Mouse (Mus musculus) hindbrain, embryonic 14.5 days (tissue): Measurements from ENCODE around the gene Kpnb1. TPM values are rescaled to one million over a fixed set of nuclear protein-coding genes. Genes with fewer than 3 reads are reported as not detected.

Experiments
- ATAC-seq: fragments of 200-750 bp; cut with Nextera tagmentation; 2 replicates; pipeline ENCODE4 v1.8.0; 2017; ENCODE audit warnings: moderate number of reproducible peaks, mild to moderate bottlenecking, moderate TSS enrichment, moderate library complexity; ENCODE audit not compliant: low FRiP score
- DNase-seq: peaks from one replicate; pipeline ENCODE4 v3.0.0-alpha.2; 2015; ENCODE audit warnings: low spot score
- H3K27ac ChIP-seq: fragments of 300-500 bp; sonication (generic); 2 replicates; pipeline ENCODE4 v1.5.1; 2014; ENCODE audit warnings: mild to moderate bottlenecking, moderate library complexity
- H3K27me3 ChIP-seq: fragments of 300-500 bp; sonication (generic); 2 replicates; pipeline ENCODE4 v1.6.1; 2014; ENCODE audit warnings: mild to moderate bottlenecking, low read length, mixed read lengths; ENCODE audit not compliant: control insufficient read depth, insufficient read depth
- H3K36me3 ChIP-seq: fragments of 300-500 bp; sonication (generic); replicated peaks from 2 replicates; pipeline ENCODE4 v1.6.1; 2014; ENCODE audit not compliant: control insufficient read depth, insufficient read depth
- H3K4me1 ChIP-seq: fragments of 300-500 bp; sonication (generic); replicated peaks from 2 replicates; pipeline ENCODE4 v1.6.1; 2014; ENCODE audit warnings: antibody characterized with exemption, low read length, mixed read lengths; ENCODE audit not compliant: control insufficient read depth, insufficient read depth
- H3K4me2 ChIP-seq: fragments of 300-500 bp; sonication (generic); replicated peaks from 2 replicates; pipeline ENCODE4 v1.6.1; 2014; ENCODE audit warnings: mild to moderate bottlenecking, moderate library complexity
- H3K4me3 ChIP-seq: fragments of 300-500 bp; sonication (generic); replicated peaks from 2 replicates; pipeline ENCODE4 v1.5.1; 2014; ENCODE audit warnings: mild to moderate bottlenecking, low read length
- H3K9ac ChIP-seq: fragments of 300-500 bp; sonication (generic); 2 replicates; pipeline ENCODE4 v1.6.1; 2014
- H3K9me3 ChIP-seq: fragments of 300-500 bp; sonication (generic); 2 replicates; pipeline ENCODE4 v1.6.1; 2016; ENCODE audit warnings: low read length; ENCODE audit not compliant: control insufficient read depth
- WGBS: fragments of 180-500 bp; shearing (Covaris S2); extraction: QIAGEN DNeasy Blood & Tissue Kit; methylation state at CpG from one replicate; pipeline ENCODE4 v1.1.7; 2014; 5-methylcytosine and 5-hydroxymethylcytosine counted together
- polyA plus RNA-seq: library from polyadenylated mRNA; unstranded; fragments of >200 nt; fragmentation: Nextera tagmentation; extraction: Ambion mirVana; gene quantifications from 2 replicates; pipeline ENCODE4 v1.2.1, GENCODE M21; 2014

The Kpnb1 gene
- 35.3 and 44.2 TPM in 2 replicates for polyA plus RNA-seq

GRCm38 (mm10) chr11:97187764-97188642, at the start of gene Kpnb1:
Gene Kpnb1 (minus strand): TSS chr11:97187881.
- Histone ChIP-seq H3K4me2 (peak within 1 kb of the TSS; percentile 83), H3K27ac (peak within 1 kb of the TSS; percentile 97), H3K36me3 (peaks cover 32% of the 10 kb centered on the region), H3K27me3 (no peaks in the 10 kb centered on the region), H3K4me3 (peak within 1 kb of the TSS; percentile 96), H3K9me3 (no peaks in the 10 kb centered on the region), H3K4me1 (peaks cover 15% of the 10 kb centered on the region), H3K9ac (peak within 1 kb of the TSS; percentile 90)
- under 1% methylated on average over 94 of the region's 101 CpGs for WGBS
- DNase-seq = peak; percentile 98
- ATAC-seq = peak; percentile 97

GRCm38 (mm10) chr11:97232436-97232835, 44.8 kb upstream of the Kpnb1 start:
- H3K36me3 ChIP-seq = peaks cover 90% of the 10 kb centered on the region
- no peak overlapping the region for H3K4me2 ChIP-seq
- no peak overlapping the region for H3K27ac ChIP-seq
- H3K9me3 ChIP-seq = no peaks in the 10 kb centered on the region
- ATAC-seq = no peak
- no peaks in the 10 kb centered on the region for H3K27me3 ChIP-seq
- H3K4me3 ChIP-seq = no peak overlapping the region
- no peak overlapping the region for H3K9ac ChIP-seq
- DNase-seq = no peak
- H3K4me1 ChIP-seq = no peaks in the 10 kb centered on the region
- WGBS = 94% methylated on average over 5 of the region's 5 CpGs

GRCm38 (mm10) chr11:97229396-97229795, 41.7 kb upstream of the Kpnb1 start:
- DNase-seq (no peak), ATAC-seq (no peak)
- Histone ChIP-seq H3K27ac (no peak overlapping the region), H3K27me3 (no peaks in the 10 kb centered on the region), H3K4me3 (no peak overlapping the region), H3K9me3 (no peaks in the 10 kb centered on the region), H3K36me3 (peaks cover 89% of the 10 kb centered on the region), H3K4me2 (no peak overlapping the region), H3K9ac (no peak overlapping the region), H3K4me1 (no peaks in the 10 kb centered on the region)
- 90% methylated on average over 2 of the region's 2 CpGs for WGBS

- no peak overlapping the region for H3K27ac ChIP-seq
- no peak for ATAC-seq
- H3K4me3 ChIP-seq = no peak overlapping the region
- WGBS = 95% methylated on average over 7 of the region's 7 CpGs
- no peaks in the 10 kb centered on the region for H3K9me3 ChIP-seq
- H3K36me3 ChIP-seq = peaks cover 88% of the 10 kb centered on the region
- no peak overlapping the region for H3K9ac ChIP-seq
- DNase-seq = no peak
- H3K27me3 ChIP-seq = no peaks in the 10 kb centered on the region
- H3K4me1 ChIP-seq = no peaks in the 10 kb centered on the region
- H3K4me2 ChIP-seq = no peak overlapping the region
Observed at GRCm38 (mm10) chr11:97228985-97229384, 41.3 kb upstream of the Kpnb1 start.

- Histone ChIP-seq H3K9ac (no peak overlapping the region), H3K4me3 (no peak overlapping the region), H3K27ac (no peak overlapping the region), H3K27me3 (no peaks in the 10 kb centered on the region), H3K4me1 (no peaks in the 10 kb centered on the region), H3K9me3 (no peaks in the 10 kb centered on the region), H3K4me2 (no peak overlapping the region), H3K36me3 (peaks cover 93% of the 10 kb centered on the region)
- DNase-seq (no peak), ATAC-seq (no peak)
- WGBS = 97% methylated on average over 1 of the region's 1 CpGs
Observed at GRCm38 (mm10) chr11:97226131-97226530, 38.5 kb upstream of the Kpnb1 start.

GRCm38 (mm10) chr11:97223485-97223884, 35.8 kb upstream of the Kpnb1 start:
- no peak overlapping the region for H3K27ac ChIP-seq
- H3K27me3 ChIP-seq = no peaks in the 10 kb centered on the region
- H3K9ac ChIP-seq = no peak overlapping the region
- peaks cover 93% of the 10 kb centered on the region for H3K36me3 ChIP-seq
- H3K9me3 ChIP-seq = no peaks in the 10 kb centered on the region
- 39% methylated on average over 3 of the region's 3 CpGs for WGBS
- H3K4me1 ChIP-seq = no peaks in the 10 kb centered on the region
- no peak overlapping the region for H3K4me2 ChIP-seq
- H3K4me3 ChIP-seq = no peak overlapping the region
- no peak for DNase-seq
- no peak for ATAC-seq

GRCm38 (mm10) chr11:97221611-97222010, 33.9 kb upstream of the Kpnb1 start:
- DNase-seq = no peak
- no peak overlapping the region for H3K4me3 ChIP-seq
- no peaks in the 10 kb centered on the region for H3K27me3 ChIP-seq
- H3K9me3 ChIP-seq = no peaks in the 10 kb centered on the region
- H3K36me3 ChIP-seq = peaks cover 93% of the 10 kb centered on the region
- ATAC-seq = no peak
- no peaks in the 10 kb centered on the region for H3K4me1 ChIP-seq
- H3K4me2 ChIP-seq = no peak overlapping the region
- no peak overlapping the region for H3K27ac ChIP-seq
- H3K9ac ChIP-seq = no peak overlapping the region
- 100% methylated on average over 2 of the region's 2 CpGs for WGBS

- no peak overlapping the region for H3K4me3 ChIP-seq
- H3K4me2 ChIP-seq = no peak overlapping the region
- H3K36me3 ChIP-seq = peaks cover 96% of the 10 kb centered on the region
- H3K4me1 ChIP-seq = no peaks in the 10 kb centered on the region
- H3K27me3 ChIP-seq = no peaks in the 10 kb centered on the region
- ATAC-seq = no peak
- 86% methylated on average over 3 of the region's 3 CpGs for WGBS
- DNase-seq = no peak
- no peak overlapping the region for H3K9ac ChIP-seq
- H3K27ac ChIP-seq = no peak overlapping the region
- H3K9me3 ChIP-seq = no peaks in the 10 kb centered on the region
Observed at GRCm38 (mm10) chr11:97220211-97220610, 32.5 kb upstream of the Kpnb1 start.

- Histone ChIP-seq H3K4me2 (no peak overlapping the region), H3K4me1 (no peaks in the 10 kb centered on the region), H3K4me3 (no peak overlapping the region), H3K27me3 (no peaks in the 10 kb centered on the region), H3K9ac (no peak overlapping the region), H3K9me3 (no peaks in the 10 kb centered on the region), H3K27ac (no peak overlapping the region), H3K36me3 (peaks cover 100% of the 10 kb centered on the region)
- no peak for DNase-seq
- no peak for ATAC-seq
- 93% methylated on average over 5 of the region's 5 CpGs for WGBS
Observed at GRCm38 (mm10) chr11:97214411-97214810, 26.7 kb upstream of the Kpnb1 start.
